Mouse (Mus musculus): ENCODE measurements around the gene Nr6a1. TPM values are rescaled to one million over a fixed set of nuclear protein-coding genes. Genes with fewer than 3 reads are reported as not detected.

Nr6a1 gene
- under 1 TPM; 0.37 to 0.63 (median 0.54) TPM for polyA plus RNA-seq (2017; shearing (Covaris generic))

- peak; percentile 14 for ATAC-seq
These were observed at the start of gene Nr6a1 for GRCm38 (mm10) chr2:38927115-38927979. Gene Nr6a1 (minus strand): TSS chr2:38927688.

GRCm38 (mm10) chr2:38975941-38976805 lies 48.7 kb upstream of the Nr6a1 start:
- no peak for ATAC-seq

GRCm38 (mm10) chr2:38975181-38975580 lies 47.7 kb upstream of the Nr6a1 start:
- no peak for ATAC-seq

GRCm38 (mm10) chr2:38974171-38974570 lies 46.7 kb upstream of the Nr6a1 start:
- ATAC-seq = no peak

GRCm38 (mm10) chr2:38973701-38974100 lies 46.2 kb upstream of the Nr6a1 start:
- no peak for ATAC-seq

- no peak for ATAC-seq
These were observed 45.7 kb upstream of the Nr6a1 start for GRCm38 (mm10) chr2:38973223-38973622.

GRCm38 (mm10) chr2:38970057-38970456 lies 42.6 kb upstream of the Nr6a1 start:
- no peak for ATAC-seq

- no peak for ATAC-seq
These were observed 42.2 kb upstream of the Nr6a1 start for GRCm38 (mm10) chr2:38969650-38970049.

- no peak for ATAC-seq
These were observed 36.7 kb upstream of the Nr6a1 start for GRCm38 (mm10) chr2:38964198-38964597.

- ATAC-seq = no peak
These were observed 30.3 kb upstream of the Nr6a1 start for GRCm38 (mm10) chr2:38957671-38958223.

GRCm38 (mm10) chr2:38956062-38956461 lies 28.6 kb upstream of the Nr6a1 start:
- ATAC-seq = no peak

- ATAC-seq = no peak
These were observed 25.8 kb upstream of the Nr6a1 start for GRCm38 (mm10) chr2:38953152-38953883.

GRCm38 (mm10) chr2:38950281-38950719 lies 22.8 kb upstream of the Nr6a1 start:
- no peak for ATAC-seq

GRCm38 (mm10) chr2:38947566-38947965 lies 20.1 kb upstream of the Nr6a1 start:
- no peak for ATAC-seq

GRCm38 (mm10) chr2:38944460-38945161 lies 17.1 kb upstream of the Nr6a1 start:
- ATAC-seq = no peak

- ATAC-seq = no peak
These were observed 16.5 kb upstream of the Nr6a1 start for GRCm38 (mm10) chr2:38943977-38944376.

- ATAC-seq = no peak
These were observed 15.7 kb upstream of the Nr6a1 start for GRCm38 (mm10) chr2:38943161-38943560.

- ATAC-seq = no peak
These were observed 14.4 kb upstream of the Nr6a1 start for GRCm38 (mm10) chr2:38941898-38942297.

- ATAC-seq = no peak
These were observed 13.9 kb upstream of the Nr6a1 start for GRCm38 (mm10) chr2:38941426-38941825.

- no peak for ATAC-seq
These were observed 11.6 kb upstream of the Nr6a1 start for GRCm38 (mm10) chr2:38939047-38939446.

GRCm38 (mm10) chr2:38938007-38938406 lies 10.5 kb upstream of the Nr6a1 start:
- no peak for ATAC-seq

- no peak for ATAC-seq
These were observed 9.9 kb upstream of the Nr6a1 start for GRCm38 (mm10) chr2:38937396-38937795.

Measured in inflammation-experienced regulatory T-cells, adult 6 months (primary cell).